Mouse (Mus musculus) megakaryocyte-erythroid progenitor cell, adult 5-6 weeks (primary cell): ENCODE data around the gene Vmn1r188. TPM values are rescaled to one million over a fixed set of nuclear protein-coding genes. Genes with fewer than 3 reads are reported as not detected.
"Not testable (repeated sequence)": the region's sequence is repeated elsewhere in the genome, so short reads cannot be mapped to it uniquely, and the experiment has no call there.

Experiments used
- ATAC-seq: replicated peaks from 2 replicates; pipeline ENCODE4 v1.8.0; 2016; ENCODE audit warnings: mild to moderate bottlenecking, inconsistent platforms; ENCODE audit not compliant: severe bottlenecking, poor library complexity, low FRiP score, low TSS enrichment
- total RNA-seq, 2 experiments: library from RNA; stranded (forward) in 1 of 2; stranded (reverse) in 1 of 2; fragments of 200-1000, 215-1000 nt in 1 of 2; fragments of >200 nt in 1 of 2; fragmentation: Nextera tagmentation in 1 of 2; gene quantifications; 2 replicates each; pipeline ENCODE4 v1.2.3; 2014 to 2017

The Vmn1r188 gene
- total RNA-seq, 2 experiments from 2014 or later = not detected

DNA sequence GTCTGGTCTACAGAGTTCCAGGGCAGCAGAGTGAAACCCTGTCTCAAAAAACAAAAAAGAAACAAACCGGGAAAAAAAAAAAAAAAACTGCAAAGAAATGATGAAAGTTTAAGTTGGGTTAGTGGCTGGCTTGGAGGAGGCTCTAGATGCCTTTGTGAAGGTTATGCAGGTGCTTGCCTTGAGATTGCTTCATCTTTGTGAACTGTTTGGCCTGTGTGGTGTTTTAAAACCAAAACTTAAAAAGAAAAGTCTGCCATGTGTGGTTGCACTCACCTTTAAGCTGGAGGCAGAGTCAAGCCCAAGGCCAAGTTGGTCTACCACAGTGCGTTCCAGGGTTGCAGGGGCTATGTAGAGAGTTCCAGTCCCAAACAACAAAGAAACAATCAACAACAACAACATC lies 35.2 kb upstream of the Vmn1r188 start:
- ATAC-seq = no peak

DNA sequence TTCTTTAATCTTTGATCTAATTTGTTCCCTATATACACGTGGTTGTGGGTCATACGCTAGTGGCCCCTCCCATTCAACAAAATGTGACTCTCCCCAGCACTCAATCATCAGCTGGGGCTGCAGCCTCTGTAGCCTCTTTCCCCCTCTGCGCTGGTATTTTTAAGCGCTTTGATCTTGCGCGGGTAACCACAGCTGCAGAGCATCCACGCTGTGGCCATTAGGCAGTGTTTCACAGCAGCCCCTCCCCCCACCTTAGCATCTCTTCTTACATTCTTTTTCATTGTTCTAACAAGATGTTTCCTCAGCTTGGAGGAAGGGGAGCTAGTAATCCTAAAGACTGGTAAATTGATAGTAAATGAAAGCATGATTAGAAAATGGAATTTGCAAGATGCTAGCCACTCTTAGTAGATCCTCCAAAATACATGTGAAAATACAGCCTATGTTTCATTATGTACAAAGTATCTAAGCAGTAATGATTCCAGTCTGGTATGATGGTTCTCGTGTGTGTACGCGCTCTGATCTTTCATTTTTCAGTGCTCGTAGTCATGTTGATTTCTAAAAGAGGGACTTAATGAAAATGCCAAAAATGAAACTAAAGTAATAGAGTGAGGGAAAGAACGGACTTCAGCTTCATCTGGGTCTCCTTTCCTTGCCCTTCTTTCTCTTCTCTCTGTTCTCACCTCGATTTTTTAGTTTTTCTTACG lies 34.4 kb upstream of the Vmn1r188 start:
- peak; percentile 40 for ATAC-seq

DNA sequence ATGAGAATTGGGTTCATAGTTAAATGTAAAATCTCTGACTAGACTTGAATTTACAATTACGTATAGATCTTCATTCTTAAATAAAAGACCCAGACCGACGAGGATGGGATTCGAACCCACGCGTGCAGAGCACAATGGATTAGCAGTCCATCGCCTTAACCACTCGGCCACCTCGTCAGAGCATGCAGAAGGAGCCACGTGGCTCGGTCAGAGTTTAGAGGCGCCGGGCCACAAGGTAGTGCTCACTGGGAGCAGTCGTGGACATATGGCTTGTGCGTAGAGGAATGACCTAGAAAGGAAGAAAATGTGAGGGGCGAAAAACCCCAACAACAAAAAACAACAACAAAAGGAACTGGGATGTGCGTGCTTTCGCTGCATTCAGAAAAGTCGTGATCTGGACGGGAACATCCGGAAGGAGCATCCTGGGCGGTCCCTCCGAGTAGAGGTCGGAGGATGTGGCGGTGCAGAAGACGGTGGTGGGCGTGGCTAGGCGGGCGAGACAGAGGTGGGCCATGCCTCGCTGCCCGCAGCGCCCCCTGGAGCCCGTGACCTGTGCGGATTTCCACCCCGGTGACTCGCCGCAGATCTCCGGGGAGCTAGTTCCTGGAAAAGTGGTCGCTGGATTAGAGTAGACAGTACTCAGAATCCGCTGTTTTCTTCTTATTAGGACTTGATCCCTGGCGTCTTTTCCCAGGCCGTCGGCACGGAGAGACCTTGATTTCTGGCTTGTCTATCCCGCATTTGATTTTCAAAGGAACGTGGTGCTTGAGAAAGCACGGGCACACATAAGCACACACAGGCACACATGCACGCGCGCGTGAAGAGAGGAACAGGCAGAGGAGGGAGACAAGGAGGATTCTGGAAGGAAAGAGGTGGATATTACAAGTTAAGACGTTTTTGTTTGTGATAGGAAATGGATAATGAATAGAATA lies 33.4 kb upstream of the Vmn1r188 start:
- peak; percentile 94 for ATAC-seq

DNA sequence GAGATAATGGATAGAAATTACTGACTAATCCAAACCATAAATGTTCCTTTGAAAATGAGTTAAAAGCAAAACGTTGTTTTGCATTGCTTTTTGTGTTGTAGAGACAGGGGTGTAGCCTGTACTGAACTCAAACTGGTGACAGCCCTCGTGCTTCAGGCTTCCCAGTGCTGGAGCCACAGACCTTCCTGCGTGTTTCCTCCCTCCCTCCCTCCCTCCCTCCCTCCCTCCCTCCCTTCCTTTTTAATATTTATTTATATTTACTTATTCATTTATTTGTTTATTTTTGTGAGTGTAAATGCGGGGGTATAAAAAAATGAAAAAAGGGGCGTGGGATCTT lies 32.7 kb upstream of the Vmn1r188 start:
- ATAC-seq = no peak

- ATAC-seq = no peak
These were observed 30.5 kb upstream of the Vmn1r188 start for GRCm38 (mm10) chr13:22053754-22054153.

GRCm38 (mm10) chr13:22061422-22061821 lies 22.8 kb upstream of the Vmn1r188 start:
- no peak for ATAC-seq

- ATAC-seq = no peak
These were observed 20.8 kb upstream of the Vmn1r188 start for GRCm38 (mm10) chr13:22063468-22063867.

- not testable (repeated sequence) for ATAC-seq
These were observed 21.5 kb downstream of the Vmn1r188 start, which contains the start of gene Vmn1r189 for GRCm38 (mm10) chr13:22105724-22106123. Gene Vmn1r189, minus strand, starts transcription at chr13:22105824.

- ATAC-seq = not testable (repeated sequence)
These were observed 52.5 kb downstream of the Vmn1r188 start for GRCm38 (mm10) chr13:22136495-22137293.

Other genes starting within 250 kb of the Vmn1r188 start
- gene Zfp184, start 139.3 kb upstream of the Vmn1r188 start, total RNA-seq (2014; fragmentation: Nextera tagmentation) = 1.5 and 2.5 TPM in 2 replicates
- 3.1 and 10.7 TPM in 2 replicates for gene Zfp184, start 139.3 kb upstream of the Vmn1r188 start, total RNA-seq (2017)
- gene Pom121l2, start 103.2 kb upstream of the Vmn1r188 start, total RNA-seq (2014; fragmentation: Nextera tagmentation) = not detected in 2 replicates
- not detected in 2 replicates for gene Pom121l2, start 103.2 kb upstream of the Vmn1r188 start, total RNA-seq (2017)
- not detected in 2 replicates for gene Prss16, start 74.7 kb upstream of the Vmn1r188 start, total RNA-seq (2014; fragmentation: Nextera tagmentation)
- 0.19 and 0.89 TPM in 2 replicates for gene Prss16, start 74.7 kb upstream of the Vmn1r188 start, total RNA-seq (2017)
- gene Hist1h2ah, start 48.9 kb upstream of the Vmn1r188 start, total RNA-seq (2014; fragmentation: Nextera tagmentation) = 11.1 TPM in 1 of 2 replicates, not detected in the other
- 482 and 578 TPM in 2 replicates for gene Hist1h2ah, start 48.9 kb upstream of the Vmn1r188 start, total RNA-seq (2017)
- 142 and 423 TPM in 2 replicates for gene Hist1h2bk, start 48.6 kb upstream of the Vmn1r188 start, total RNA-seq (2014; fragmentation: Nextera tagmentation)
- 812 and 1,118 TPM in 2 replicates for gene Hist1h2bk, start 48.6 kb upstream of the Vmn1r188 start, total RNA-seq (2017)
- gene Hist1h4i, start 43.1 kb upstream of the Vmn1r188 start, total RNA-seq (2014; fragmentation: Nextera tagmentation) = 56.5 and 110 TPM in 2 replicates
- 136 and 141 TPM in 2 replicates for gene Hist1h4i, start 43.1 kb upstream of the Vmn1r188 start, total RNA-seq (2017)
- gene Hist1h2ag, start 41.5 kb upstream of the Vmn1r188 start, total RNA-seq (2014; fragmentation: Nextera tagmentation) = 19.5 and 69.6 TPM in 2 replicates
- 882 and 1,306 TPM in 2 replicates for gene Hist1h2ag, start 41.5 kb upstream of the Vmn1r188 start, total RNA-seq (2017)
- gene Hist1h2bj, start 41.2 kb upstream of the Vmn1r188 start, total RNA-seq (2014; fragmentation: Nextera tagmentation) = 238 and 405 TPM in 2 replicates
- 313 and 664 TPM in 2 replicates for gene Hist1h2bj, start 41.2 kb upstream of the Vmn1r188 start, total RNA-seq (2017)
- gene Vmn1r189, start 21.4 kb downstream of the Vmn1r188 start, total RNA-seq (2014; fragmentation: Nextera tagmentation) = not detected in 2 replicates
- gene Vmn1r189, start 21.4 kb downstream of the Vmn1r188 start, total RNA-seq (2017) = not detected in 2 replicates
- not detected in 2 replicates for gene Vmn1r191, start 99.5 kb downstream of the Vmn1r188 start, total RNA-seq (2014; fragmentation: Nextera tagmentation)
- not detected in 2 replicates for gene Vmn1r191, start 99.5 kb downstream of the Vmn1r188 start, total RNA-seq (2017)
- not detected in 2 replicates for gene Vmn1r192, start 106.7 kb downstream of the Vmn1r188 start, total RNA-seq (2014; fragmentation: Nextera tagmentation)
- gene Vmn1r192, start 106.7 kb downstream of the Vmn1r188 start, total RNA-seq (2017) = not detected in 2 replicates
- not detected in 2 replicates for gene Vmn1r193, start 138.7 kb downstream of the Vmn1r188 start, total RNA-seq (2014; fragmentation: Nextera tagmentation)
- gene Vmn1r193, start 138.7 kb downstream of the Vmn1r188 start, total RNA-seq (2017) = not detected in 2 replicates
- not detected in 2 replicates for gene Vmn1r194, start 159.8 kb downstream of the Vmn1r188 start, total RNA-seq (2014; fragmentation: Nextera tagmentation)
- not detected in 2 replicates for gene Vmn1r194, start 159.8 kb downstream of the Vmn1r188 start, total RNA-seq (2017)
- not detected in 2 replicates for gene Vmn1r195, start 186.1 kb downstream of the Vmn1r188 start, total RNA-seq (2014; fragmentation: Nextera tagmentation)
- gene Vmn1r195, start 186.1 kb downstream of the Vmn1r188 start, total RNA-seq (2017) = not detected in 2 replicates
- gene Vmn1r196, start 205.5 kb downstream of the Vmn1r188 start, total RNA-seq (2014; fragmentation: Nextera tagmentation) = not detected in 2 replicates
- gene Vmn1r196, start 205.5 kb downstream of the Vmn1r188 start, total RNA-seq (2017) = not detected in 2 replicates
- gene Vmn1r197, start 240.1 kb downstream of the Vmn1r188 start, total RNA-seq (2014; fragmentation: Nextera tagmentation) = not detected in 2 replicates
- not detected in 2 replicates for gene Vmn1r197, start 240.1 kb downstream of the Vmn1r188 start, total RNA-seq (2017)